Mouse (Mus musculus) urinary bladder, postnatal 25 days (tissue): ENCODE measurements at regions not wholly inside any gene's neighbourhood (a gene's known extent, or its start where the extent isn't known, plus 50 kb on each side); places are given as distances from the start of the nearest gene placed in this dataset.
A peak's percentile ranks its signal among the peaks of the same experiment; 100 is the strongest.

ENCODE experiments used
- DNase-seq: peaks from one replicate; pipeline ENCODE4 v3.0.0; 2022; ENCODE audit warnings: low spot score

- no peak for DNase-seq
Observed at GRCm38 (mm10) chr7:113621316-113621715, 107.7 kb downstream of the Far1 start.

- DNase-seq: no peak
Observed at GRCm38 (mm10) chr7:113621898-113622510, 108.4 kb downstream of the Far1 start.

- no peak for DNase-seq
Observed at GRCm38 (mm10) chr7:113623296-113623695, 109.7 kb downstream of the Far1 start.

GRCm38 (mm10) chr7:113623962-113624361 is 110.3 kb downstream of the Far1 start:
- no peak for DNase-seq

GRCm38 (mm10) chr7:113626734-113627133 is 113.1 kb downstream of the Far1 start:
- no peak for DNase-seq

- DNase-seq: no peak
Observed at GRCm38 (mm10) chr7:113637011-113637600, 123.5 kb downstream of the Far1 start.

GRCm38 (mm10) chr7:113638098-113638497 is 124.5 kb downstream of the Far1 start:
- DNase-seq: no peak

- no peak for DNase-seq
Observed at GRCm38 (mm10) chr7:113642540-113642939, 123.3 kb upstream of the Spon1 start.

GRCm38 (mm10) chr7:113650631-113651030 is 115.2 kb upstream of the Spon1 start:
- no peak for DNase-seq

GRCm38 (mm10) chr7:113651696-113652095 is 114.1 kb upstream of the Spon1 start:
- DNase-seq: no peak

GRCm38 (mm10) chr7:113653130-113653529 is 112.7 kb upstream of the Spon1 start:
- peak; percentile 24 for DNase-seq

- DNase-seq: no peak
Observed at GRCm38 (mm10) chr7:113655336-113655735, 110.5 kb upstream of the Spon1 start.

- DNase-seq: no peak
Observed at GRCm38 (mm10) chr7:113672779-113673595, 92.8 kb upstream of the Spon1 start.

GRCm38 (mm10) chr7:113673596-113673956 is 92.2 kb upstream of the Spon1 start:
- DNase-seq: no peak

GRCm38 (mm10) chr7:113682271-113682670 is 83.5 kb upstream of the Spon1 start:
- no peak for DNase-seq

- no peak for DNase-seq
Observed at GRCm38 (mm10) chr7:113685349-113685748, 80.4 kb upstream of the Spon1 start.

GRCm38 (mm10) chr7:113686527-113686926 is 79.3 kb upstream of the Spon1 start:
- DNase-seq: no peak

- DNase-seq: no peak
Observed at GRCm38 (mm10) chr7:113687566-113687965, 78.2 kb upstream of the Spon1 start.

GRCm38 (mm10) chr7:113688231-113688669 is 77.5 kb upstream of the Spon1 start:
- no peak for DNase-seq

GRCm38 (mm10) chr7:113688717-113689116 is 77.1 kb upstream of the Spon1 start:
- DNase-seq: no peak

GRCm38 (mm10) chr7:113689131-113689530 is 76.7 kb upstream of the Spon1 start:
- no peak for DNase-seq

- no peak for DNase-seq
Observed at GRCm38 (mm10) chr7:113691756-113692155, 74.0 kb upstream of the Spon1 start.

GRCm38 (mm10) chr7:113693526-113693925 is 72.3 kb upstream of the Spon1 start:
- DNase-seq: no peak
